Mouse (Mus musculus) heart, adult 8-10 months (tissue): ENCODE results near the gene Necab3. TPM values are rescaled to one million over a fixed set of nuclear protein-coding genes. Genes with fewer than 3 reads are reported as not detected.

Experiments
- DNase-seq: peaks from one replicate; pipeline ENCODE4 v3.0.0; 2022; ENCODE audit warnings: low spot score
- total RNA-seq, 4 experiments: library from RNA; stranded (reverse); gene quantifications; 2 replicates each; pipeline ENCODE4 v1.2.4; 2022

The Necab3 gene
- total RNA-seq, 4 experiments from 2014 or later: 0.25 to 1.2 (median 0.60) TPM

DNA sequence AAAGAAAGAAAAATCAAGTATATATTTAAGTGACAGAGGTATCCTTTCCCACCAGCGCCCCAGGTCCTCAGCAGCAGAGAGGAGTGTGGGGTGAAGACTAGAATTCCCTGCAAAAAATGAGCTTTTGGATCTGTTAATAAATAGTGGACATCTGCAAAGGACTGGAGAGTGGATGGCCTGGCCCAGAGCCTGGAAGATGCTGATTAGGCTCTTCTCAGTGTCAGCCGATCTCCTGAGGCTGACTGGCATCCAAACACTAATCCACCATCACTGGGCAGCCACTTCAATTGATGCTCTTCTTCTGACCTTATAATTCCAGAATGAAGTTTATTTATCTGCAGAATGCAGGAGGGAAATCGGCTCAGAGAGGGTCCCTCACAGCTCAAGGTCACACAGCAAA is 14.3 kb upstream of the Necab3 start:
- no peak for DNase-seq

GRCm38 (mm10) chr2:154571976-154572375 is 13.3 kb upstream of the Necab3 start:
- DNase-seq: no peak

GRCm38 (mm10) chr2:154571266-154571665 is 12.6 kb upstream of the Necab3 start:
- DNase-seq: no peak

DNA sequence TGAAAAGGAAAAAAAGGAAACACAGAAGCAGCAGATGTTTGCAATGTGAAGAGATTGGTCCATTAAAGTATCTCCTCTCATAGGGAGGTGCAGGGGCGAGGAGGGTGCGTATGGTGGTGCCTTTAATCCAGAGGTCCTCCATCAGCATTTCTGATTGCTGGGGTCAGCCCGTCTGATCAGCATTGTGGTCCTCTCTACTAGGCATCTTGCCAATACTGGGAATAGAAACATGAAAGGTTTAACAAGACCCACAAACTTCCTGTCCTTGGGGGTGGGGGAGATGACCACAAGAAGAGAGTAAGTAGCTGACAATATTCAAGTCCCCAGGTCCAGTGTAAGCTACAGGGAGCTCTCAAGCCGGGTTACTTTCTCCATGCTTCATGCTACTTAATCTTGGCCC is 12.0 kb upstream of the Necab3 start:
- DNase-seq: no peak

- DNase-seq: peak; percentile 86
Measured at GRCm38 (mm10) chr2:154569836-154570286, 11.2 kb upstream of the Necab3 start, which contains the start of gene E2f1. E2f1 (minus strand) TSS chr2:154569892.

- no peak for DNase-seq
Measured at GRCm38 (mm10) chr2:154569071-154569748, 10.5 kb upstream of the Necab3 start.

DNA sequence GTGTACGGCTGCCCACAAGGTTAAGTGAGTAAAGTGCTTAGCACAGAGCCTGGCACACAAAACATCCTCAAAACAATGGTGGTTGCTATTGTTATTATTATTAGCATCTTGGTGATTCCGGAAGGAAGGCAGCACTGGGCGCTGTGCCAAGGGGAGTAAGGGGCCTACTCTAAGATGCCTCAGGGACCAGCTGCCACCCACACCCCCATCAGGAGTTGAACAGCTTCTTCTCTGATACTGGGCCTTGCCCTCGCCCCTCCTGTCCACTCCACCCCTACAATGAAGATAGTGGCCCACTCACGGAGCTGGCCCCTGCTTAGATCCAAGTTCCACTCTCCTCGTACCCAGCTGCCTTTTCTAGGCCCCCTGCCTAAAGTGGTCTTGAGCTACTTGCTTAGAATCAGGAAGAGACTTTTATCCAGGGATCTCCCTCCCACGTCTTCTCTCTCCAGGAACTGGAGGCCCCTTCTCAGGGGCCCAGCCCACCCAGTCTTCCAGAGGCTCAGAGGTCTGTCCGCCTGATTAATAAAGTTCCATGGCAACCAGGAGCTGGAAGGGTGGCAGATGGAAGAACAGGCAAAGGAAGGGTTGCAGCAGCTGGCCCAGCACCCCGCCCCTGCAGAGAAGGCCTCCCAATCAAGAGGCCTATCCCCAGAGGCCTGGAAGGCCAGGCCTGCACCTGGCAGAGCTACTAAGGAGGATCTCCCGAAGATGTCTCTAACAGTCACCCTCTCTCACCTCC is 9.8 kb upstream of the Necab3 start:
- DNase-seq: no peak

GRCm38 (mm10) chr2:154567766-154568165 is 9.1 kb upstream of the Necab3 start:
- no peak for DNase-seq

GRCm38 (mm10) chr2:154566641-154567040 is 8.0 kb upstream of the Necab3 start:
- DNase-seq: no peak

DNA sequence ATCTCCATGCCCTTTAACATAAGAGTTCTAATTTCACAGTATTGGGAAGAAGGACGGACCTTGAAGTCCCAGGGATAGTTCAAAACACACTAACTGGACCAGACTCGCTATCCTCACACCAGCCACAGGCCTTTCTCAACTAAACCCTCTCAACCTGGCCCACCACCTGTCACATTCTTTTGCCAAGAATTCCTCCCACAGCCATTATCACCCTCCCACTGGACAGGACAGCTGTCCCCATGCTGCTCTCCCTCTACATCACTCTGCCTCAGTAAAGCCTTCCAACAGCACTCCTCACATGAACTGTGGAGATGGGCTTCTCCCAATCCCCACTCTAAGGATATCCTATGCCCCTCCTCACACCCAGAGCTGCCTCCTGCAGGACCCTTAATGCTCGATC is 6.9 kb upstream of the Necab3 start:
- DNase-seq: no peak

GRCm38 (mm10) chr2:154563612-154564170 is 5.0 kb upstream of the Necab3 start:
- DNase-seq: no peak

DNA sequence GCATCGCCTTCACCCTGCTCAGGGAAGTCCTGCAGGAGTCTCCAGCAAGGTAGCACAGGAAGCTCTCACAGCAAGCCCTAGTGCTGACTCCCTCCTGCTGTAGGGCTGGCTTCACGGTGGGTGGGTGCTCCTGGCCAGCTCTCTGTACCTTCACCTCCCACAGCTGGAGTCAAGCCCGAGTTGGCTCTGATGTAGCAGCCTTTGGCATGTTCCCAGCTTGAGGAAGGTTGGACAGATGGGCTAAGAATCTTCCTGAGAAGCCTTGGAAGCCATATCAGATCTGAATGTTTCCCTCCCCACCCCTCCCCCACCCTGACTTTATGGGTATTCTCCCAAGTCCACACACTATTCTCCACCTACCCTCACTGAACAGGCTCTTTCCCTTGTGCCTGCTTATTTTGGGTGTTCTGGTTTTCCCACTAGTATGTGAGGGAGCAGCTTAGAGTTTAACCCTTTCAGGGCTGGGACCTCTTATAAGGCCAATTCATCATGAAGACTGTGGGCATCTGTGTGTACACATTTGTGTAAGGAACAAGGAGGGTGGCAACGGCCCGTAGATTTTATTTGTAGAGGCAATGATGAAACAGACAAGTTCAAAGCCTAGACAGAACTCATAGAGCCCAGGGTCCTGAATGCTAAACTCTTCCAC is 1.4 kb downstream of the Necab3 start:
- no peak for DNase-seq

DNA sequence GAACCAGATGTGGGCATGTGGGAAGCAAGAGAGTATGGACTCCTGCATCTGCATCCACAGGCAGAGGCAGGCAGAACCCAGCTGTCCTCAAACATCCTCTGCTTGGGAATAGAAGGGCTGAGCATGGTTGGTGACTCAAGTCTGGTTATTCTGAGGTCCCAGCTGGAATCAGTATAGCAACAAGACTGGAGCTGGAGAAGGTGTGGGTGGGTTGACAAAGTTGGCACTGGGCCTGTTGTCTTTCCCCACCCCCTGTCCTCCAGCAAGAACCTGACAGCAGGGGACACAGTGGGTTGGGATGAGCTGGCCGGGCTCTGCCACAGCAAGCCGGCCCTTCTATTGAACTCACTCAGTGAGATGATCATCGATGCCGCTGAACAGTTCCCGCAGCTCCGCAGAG is 3.5 kb downstream of the Necab3 start:
- no peak for DNase-seq

GRCm38 (mm10) chr2:154552424-154552907 is 6.2 kb downstream of the Necab3 start:
- peak; percentile 49 for DNase-seq

GRCm38 (mm10) chr2:154551927-154552326 is 6.8 kb downstream of the Necab3 start:
- no peak for DNase-seq

DNA sequence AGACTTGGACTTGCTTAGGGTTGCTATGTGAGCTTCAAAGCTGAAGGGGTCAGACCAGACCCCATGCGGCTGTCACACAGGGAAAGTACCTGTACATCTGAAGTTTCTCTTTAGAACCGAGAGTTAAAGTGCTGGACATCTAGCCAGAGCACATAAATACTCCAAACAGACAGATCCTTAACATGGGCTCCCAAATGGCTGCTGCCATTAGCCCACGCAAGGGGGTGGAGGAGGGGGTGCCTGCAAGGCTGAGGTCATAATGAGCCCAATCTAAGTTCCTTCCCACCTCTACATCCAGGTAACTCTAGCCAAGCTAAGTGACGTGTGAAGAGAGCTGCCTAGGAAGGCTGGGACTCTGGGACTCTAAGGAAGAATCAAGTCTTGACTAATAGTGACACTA is 7.2 kb downstream of the Necab3 start, which contains the start of gene Actl10:
TSS of gene Actl10 (plus strand) at position 301 of the 400 bp plus-strand sequence.
- no peak for DNase-seq

GRCm38 (mm10) chr2:154550937-154551336 is 7.8 kb downstream of the Necab3 start:
- no peak for DNase-seq

- DNase-seq: no peak
Measured at GRCm38 (mm10) chr2:154549886-154550189, 8.9 kb downstream of the Necab3 start.

DNA sequence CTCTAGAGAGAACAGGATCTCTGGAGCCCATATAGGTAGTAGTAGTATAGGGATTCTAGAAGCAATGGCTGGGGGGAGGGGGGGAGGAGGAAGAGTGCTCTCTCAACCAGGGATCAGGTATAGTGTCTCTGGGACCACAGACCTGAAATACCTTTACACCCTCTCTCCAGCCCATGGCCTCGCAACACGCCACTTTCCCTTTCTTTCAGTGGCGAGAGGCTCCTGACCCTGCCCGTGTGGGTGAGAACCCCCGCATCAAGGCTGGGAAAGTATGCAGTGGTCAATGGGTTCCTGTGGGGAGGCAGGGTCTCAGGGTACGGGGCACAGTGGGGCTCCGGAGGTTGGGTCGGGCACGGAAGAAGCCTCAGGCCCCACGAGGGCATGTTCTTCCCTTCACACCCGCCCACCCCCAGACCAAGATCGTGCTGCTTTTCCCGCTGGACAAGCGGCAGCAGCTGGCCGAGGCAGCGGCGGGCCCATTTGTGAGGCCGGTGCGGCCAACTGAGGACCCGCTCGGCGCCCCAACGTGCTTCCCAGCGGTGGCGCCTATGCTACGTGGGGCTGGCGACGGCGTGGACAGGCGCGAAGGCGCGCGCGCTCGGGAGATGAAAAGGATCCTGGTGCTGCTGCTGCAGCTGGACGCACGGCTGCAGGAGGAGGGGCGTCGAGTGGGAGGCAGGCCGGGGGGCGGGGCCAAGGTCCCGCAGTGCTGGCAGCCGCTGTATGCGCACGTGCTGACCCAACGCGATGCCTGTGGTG is 9.4 kb downstream of the Necab3 start:
- peak; percentile 33 for DNase-seq

- DNase-seq: no peak
Measured at GRCm38 (mm10) chr2:154548688-154549087, 10.0 kb downstream of the Necab3 start.

DNA sequence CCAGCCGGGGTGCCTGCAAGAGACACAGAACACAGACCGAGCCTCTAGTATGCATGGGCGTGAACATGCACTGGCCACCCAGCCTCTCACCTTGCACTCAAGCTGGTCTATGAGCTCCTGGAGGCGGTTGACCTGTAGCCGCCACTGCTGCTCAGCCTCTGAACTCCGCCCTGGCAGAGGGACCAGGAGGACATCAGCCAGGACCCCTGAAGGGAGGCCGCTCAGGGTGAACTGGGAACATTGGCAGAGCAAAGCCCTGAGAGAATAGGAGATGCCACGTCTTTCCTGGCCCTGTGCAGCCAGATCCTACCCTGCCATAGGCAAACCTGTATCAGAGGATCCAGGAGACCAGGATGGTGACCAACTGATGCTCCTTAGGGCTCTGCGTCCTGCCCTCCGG is 12.0 kb downstream of the Necab3 start, which contains the start of gene 1700003F12Rik:
TSS of gene 1700003F12Rik (plus strand) at position 375 of the 400 bp plus-strand sequence.
- no peak for DNase-seq
